Mouse (Mus musculus): ENCODE results near the gene Dop1b.
A peak's percentile ranks its signal among the peaks of the same experiment; 100 is the strongest.
"Not testable (repeated sequence)": the region's sequence is repeated elsewhere in the genome, so short reads cannot be mapped to it uniquely, and the experiment has no call there.

Dop1b gene

GRCm38 (mm10) chr16:93764597-93764996, 52.9 kb downstream of the Dop1b start:
- no peak for DNase-seq

GRCm38 (mm10) chr16:93766956-93767355, 55.3 kb downstream of the Dop1b start:
- peak; percentile 58 for DNase-seq

- DNase-seq: peak; percentile 43
These were observed 55.8 kb downstream of the Dop1b start for GRCm38 (mm10) chr16:93767548-93767947.

GRCm38 (mm10) chr16:93769621-93770020, 57.9 kb downstream of the Dop1b start:
- DNase-seq: no peak

- no peak for DNase-seq
These were observed 58.7 kb downstream of the Dop1b start for GRCm38 (mm10) chr16:93770271-93770926.

- no peak for DNase-seq
These were observed 63.0 kb downstream of the Dop1b start for GRCm38 (mm10) chr16:93774658-93775057.

GRCm38 (mm10) chr16:93776468-93776867, 64.8 kb downstream of the Dop1b start:
- no peak for DNase-seq

GRCm38 (mm10) chr16:93777247-93777999, 65.7 kb downstream of the Dop1b start:
- peak; percentile 56 for DNase-seq

GRCm38 (mm10) chr16:93778393-93778792, 66.7 kb downstream of the Dop1b start:
- not testable (repeated sequence) for DNase-seq

- DNase-seq: no peak
These were observed 67.8 kb downstream of the Dop1b start for GRCm38 (mm10) chr16:93779554-93779953.

GRCm38 (mm10) chr16:93780660-93781479, 69.2 kb downstream of the Dop1b start:
- DNase-seq: peak; percentile 70

- DNase-seq: no peak
These were observed 72.5 kb downstream of the Dop1b start for GRCm38 (mm10) chr16:93784175-93784574.

GRCm38 (mm10) chr16:93785805-93786204, 74.1 kb downstream of the Dop1b start:
- DNase-seq: peak; percentile 82

GRCm38 (mm10) chr16:93788388-93788787, 76.7 kb downstream of the Dop1b start:
- no peak for DNase-seq

GRCm38 (mm10) chr16:93788881-93789280, 77.2 kb downstream of the Dop1b start:
- DNase-seq: peak; percentile 48

GRCm38 (mm10) chr16:93789971-93790755, 78.5 kb downstream of the Dop1b start:
- DNase-seq: no peak

- no peak for DNase-seq
These were observed 81.4 kb downstream of the Dop1b start for GRCm38 (mm10) chr16:93792981-93793630.

GRCm38 (mm10) chr16:93794845-93795244, 83.1 kb downstream of the Dop1b start:
- DNase-seq: no peak

GRCm38 (mm10) chr16:93795391-93795790, 83.7 kb downstream of the Dop1b start:
- DNase-seq: no peak

- no peak for DNase-seq
These were observed 85.5 kb downstream of the Dop1b start for GRCm38 (mm10) chr16:93797021-93797840.

GRCm38 (mm10) chr16:93797841-93798492, 86.3 kb downstream of the Dop1b start:
- no peak for DNase-seq
